Mouse (Mus musculus) CD4-positive, CD25-positive, alpha-beta regulatory T cell (primary cell): ENCODE data around the gene Ip6k1. TPM values are rescaled to one million over a fixed set of nuclear protein-coding genes. Genes with fewer than 3 reads are reported as not detected.

Source experiments
- polyA plus RNA-seq: library from polyadenylated mRNA; unstranded; fragments of 100-300 nt; shearing (Covaris generic); gene quantifications from one replicate; pipeline ENCODE4 v1.2.1, GENCODE M21; 2017

Ip6k1 gene
- polyA plus RNA-seq: 143 TPM

DNA sequence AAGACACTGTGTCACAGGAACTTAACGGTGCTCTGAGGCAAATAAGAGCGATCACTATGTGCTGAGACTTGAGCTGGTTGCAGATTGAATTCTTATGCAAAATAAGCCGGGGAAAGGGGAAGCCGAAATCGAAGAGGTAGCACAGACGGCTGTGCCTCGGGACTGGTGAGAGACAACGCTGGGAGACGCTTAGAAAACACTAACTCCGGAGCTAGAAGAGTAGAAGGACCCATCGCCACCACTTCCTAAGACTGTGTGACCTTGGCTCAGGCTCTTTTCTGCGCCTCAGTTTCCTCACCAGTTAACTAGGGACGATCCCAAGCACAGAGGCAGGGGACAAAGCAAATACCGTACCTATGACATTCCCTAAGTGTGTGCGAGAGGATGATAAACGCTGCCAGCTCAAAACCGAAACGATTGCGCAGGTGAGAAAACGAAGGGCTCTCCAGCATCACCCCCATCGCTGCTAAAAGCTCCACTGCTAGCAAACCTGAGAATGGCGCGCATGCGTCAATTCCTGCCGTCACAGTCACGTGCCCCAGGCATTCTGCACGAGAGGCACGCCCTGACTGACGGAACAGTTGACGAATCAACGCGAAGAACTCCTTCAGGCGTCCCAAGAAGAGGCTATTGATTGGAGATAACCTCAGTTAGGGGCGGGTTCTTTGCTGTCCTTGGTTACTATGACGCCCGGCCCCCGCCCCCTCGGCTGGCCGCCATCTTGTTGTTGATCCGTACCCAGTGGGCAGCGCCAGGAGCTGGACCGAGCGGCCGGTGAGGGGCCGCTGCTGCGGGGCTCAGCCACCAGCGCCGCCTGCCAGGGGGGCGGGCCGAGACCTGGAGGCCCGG, at the start of gene Ip6k1:
Gene Ip6k1, plus strand, starts transcription at position 580 of the 849 bp plus-strand sequence.

DNA sequence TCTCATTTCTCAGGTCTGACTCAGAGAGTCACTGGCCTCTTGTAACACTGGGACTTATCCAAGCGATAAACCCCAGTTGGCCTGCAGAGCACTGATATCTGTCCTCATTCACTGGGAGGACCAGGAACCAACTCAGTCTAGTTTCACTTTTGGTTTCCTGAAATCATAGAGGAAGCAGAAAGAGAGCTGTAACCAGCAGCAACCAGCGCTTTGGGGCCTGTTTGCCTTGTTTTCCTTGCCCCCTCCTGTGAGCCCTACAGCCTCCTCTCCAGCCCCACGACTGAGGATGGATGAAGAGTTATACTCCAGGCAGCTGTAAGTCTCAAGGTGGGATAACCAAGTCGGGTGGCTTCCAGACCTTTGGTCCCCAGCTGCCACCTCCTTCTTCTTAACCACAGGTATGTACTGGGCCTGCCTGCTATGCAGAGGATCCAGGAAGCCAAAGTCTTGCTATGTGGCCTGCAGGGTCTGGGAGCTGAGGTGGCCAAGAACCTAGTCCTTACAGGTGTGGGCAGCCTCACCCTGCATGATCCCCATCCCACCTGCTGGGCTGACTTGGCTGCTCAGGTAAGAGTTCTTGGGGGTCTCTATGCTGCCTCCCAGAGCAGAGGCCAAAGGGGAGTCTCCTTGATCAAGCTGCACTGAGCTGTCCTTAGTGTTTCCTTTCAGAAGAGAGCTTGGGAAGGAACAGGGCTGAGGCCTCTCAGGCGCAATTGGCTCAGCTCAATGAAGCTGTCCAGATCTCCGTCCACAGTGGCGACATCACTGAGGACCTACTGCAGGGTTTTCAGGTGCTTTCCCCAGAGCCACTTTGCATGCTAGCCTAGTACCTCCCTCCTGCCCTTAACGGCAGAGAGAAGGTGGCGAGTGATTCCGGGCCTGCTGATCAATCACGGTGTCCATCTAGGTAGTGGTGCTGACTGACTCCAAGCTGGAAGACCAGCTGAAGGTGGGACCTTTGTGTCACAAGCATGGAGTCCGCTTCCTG, 26.6 kb upstream of the Ip6k1 start, which contains the start of gene Uba7:
Gene Uba7, plus strand, starts transcription at position 107 of the 988 bp plus-strand sequence.

DNA sequence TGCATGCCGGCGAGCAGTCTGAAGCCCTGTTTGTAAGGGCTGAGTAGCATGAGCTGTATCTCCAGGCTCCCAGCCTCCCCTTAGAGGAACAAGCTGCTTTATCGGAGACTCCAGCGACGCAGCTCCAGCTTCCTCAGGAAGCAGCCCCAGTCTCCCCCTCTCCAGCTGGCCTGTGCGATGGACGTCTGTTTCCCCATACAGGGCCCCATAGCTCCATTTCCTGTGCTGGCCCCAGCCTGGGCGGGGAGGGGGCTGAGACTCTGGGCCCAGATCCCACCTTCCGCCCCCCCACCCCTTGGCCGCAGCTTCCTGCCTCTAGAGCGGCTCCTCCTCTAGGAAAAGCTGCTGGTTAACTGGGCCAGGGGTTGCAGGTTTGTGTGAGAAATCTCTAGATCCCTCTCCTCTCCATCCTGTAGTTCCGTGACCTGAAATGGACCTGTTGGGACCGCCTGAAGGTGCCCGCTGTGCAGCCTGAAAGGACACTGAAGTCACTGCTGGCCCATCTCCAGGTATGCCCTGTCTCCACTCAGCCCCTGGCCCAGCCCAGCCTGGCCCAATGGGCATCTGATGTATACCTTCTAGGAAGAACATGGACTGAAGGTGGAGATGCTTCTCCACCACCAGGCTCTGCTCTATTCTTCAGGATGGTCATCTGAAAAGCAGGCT, 19.5 kb upstream of the Ip6k1 start, which contains the start of gene Gm20661:
Gene Gm20661, plus strand, starts transcription at position 378 of the 666 bp plus-strand sequence.

DNA sequence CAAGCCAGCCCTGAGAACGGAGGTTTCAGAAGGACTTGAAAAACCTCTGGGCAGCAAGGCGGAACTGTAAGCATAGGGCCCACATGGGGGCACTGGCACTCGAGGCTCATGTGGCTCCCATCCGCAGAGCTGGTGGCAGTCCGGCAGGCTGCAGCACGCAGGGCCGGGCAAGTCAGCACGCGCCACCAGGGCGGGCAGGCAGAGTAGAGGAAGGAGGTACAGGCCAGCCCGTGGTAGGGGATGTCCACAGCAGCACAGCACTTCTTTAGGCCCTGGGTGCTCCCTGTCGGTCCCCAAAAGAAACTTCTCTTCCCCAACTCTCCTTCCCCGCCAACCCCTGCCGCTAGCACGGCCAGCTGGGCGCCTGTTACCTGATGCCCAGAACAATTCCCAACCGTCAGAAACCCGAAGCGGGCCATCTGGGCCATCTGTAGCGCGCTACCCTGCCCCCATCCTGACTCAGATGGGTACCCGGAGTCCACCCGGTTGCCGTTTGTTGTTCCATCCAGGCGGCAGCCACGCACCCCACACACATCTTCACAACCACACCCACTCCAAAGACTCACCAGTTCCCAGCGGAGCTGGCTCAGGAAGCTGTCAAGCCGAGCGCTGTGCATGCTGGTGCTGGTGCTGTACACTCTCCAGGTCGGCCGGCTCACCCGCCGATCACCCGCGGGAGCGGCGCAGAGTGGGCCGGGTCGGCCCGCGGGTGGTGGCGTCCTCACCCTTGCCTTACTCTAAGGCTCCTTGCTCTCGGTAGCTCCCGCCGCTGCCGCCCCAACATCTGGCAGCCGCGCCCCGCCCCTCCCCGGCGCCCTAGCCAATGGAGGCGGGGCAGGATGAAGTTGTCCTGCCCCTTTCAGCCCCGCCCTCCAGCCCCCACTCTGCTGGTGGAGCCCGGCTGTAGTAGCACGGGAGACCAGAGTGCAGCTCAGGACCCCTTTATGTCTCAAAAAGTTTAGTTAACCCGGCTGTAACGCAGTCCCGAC, 16.9 kb upstream of the Ip6k1 start, which contains the start of gene Inka1:
Gene Inka1, minus strand, starts transcription at position 749 of the 989 bp plus-strand sequence.

DNA sequence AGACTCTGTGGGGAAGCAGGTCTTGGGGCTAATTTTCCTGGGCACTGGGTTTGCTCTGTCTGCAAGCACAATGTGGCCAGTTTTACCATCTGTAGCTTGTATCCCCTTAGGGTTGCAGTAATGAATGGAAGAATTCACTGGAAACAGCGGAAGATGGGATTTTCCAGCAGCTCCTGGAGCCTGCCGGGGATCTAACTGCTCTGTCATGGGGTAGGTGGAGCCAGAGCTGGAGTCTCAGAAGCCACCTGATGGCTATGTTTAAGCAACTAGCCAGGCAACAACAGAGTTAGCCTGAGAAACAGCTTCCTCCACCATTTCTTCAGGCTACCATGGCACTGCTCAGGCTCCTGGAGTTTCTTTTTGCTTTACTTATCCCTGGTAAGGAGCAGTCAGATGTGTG, 10.1 kb upstream of the Ip6k1 start, which contains the start of gene Cdhr4:
Gene Cdhr4, plus strand, starts transcription at position 301 of the 400 bp plus-strand sequence.

DNA sequence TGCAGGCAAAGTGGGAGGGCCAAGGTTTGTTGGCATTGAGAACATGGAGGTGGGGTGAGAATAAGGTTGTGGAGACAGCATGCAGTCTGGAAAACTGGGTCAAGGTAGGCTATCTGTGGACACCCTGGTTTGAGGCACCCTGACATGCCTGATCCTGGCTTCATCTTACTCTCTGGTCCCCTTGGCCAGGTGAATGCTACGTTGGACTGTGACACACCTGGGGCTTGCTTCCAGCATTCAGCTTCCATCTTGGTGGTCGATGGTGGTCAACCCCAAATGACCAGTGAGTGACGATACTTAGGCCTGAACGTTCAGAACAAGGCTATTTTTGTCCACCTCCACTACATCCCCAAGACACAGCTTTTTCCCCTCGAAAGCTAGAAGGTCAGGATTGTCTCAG, 6.3 kb upstream of the Ip6k1 start, which contains the start of gene Gm20662:
Gene Gm20662, plus strand, starts transcription at position 301 of the 400 bp plus-strand sequence.

DNA sequence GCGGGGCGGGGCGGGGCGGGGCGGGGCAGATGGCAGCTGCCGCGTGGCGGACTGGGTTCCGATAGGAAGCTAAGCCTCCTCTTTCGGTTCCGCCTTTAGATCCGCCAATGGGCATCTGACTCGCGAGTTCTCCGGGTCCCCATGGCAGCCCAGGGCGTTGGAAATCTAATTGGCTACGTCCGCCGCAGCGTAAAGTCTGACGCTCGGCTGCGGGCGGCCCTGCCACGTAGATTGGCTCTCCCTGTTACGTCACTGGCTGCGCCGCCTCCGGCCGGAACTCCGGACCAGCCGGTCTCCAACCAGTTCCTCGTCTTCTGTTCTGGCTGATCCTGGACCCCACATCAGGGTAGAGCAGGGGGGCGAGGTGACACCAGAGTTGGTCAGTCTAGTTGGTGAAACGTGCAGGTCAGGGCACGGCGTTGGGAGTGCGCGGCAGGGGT, 46.7 kb downstream of the Ip6k1 start, which contains the start of gene Gmppb:
Gene Gmppb, plus strand, starts transcription at position 227 of the 440 bp plus-strand sequence.

DNA sequence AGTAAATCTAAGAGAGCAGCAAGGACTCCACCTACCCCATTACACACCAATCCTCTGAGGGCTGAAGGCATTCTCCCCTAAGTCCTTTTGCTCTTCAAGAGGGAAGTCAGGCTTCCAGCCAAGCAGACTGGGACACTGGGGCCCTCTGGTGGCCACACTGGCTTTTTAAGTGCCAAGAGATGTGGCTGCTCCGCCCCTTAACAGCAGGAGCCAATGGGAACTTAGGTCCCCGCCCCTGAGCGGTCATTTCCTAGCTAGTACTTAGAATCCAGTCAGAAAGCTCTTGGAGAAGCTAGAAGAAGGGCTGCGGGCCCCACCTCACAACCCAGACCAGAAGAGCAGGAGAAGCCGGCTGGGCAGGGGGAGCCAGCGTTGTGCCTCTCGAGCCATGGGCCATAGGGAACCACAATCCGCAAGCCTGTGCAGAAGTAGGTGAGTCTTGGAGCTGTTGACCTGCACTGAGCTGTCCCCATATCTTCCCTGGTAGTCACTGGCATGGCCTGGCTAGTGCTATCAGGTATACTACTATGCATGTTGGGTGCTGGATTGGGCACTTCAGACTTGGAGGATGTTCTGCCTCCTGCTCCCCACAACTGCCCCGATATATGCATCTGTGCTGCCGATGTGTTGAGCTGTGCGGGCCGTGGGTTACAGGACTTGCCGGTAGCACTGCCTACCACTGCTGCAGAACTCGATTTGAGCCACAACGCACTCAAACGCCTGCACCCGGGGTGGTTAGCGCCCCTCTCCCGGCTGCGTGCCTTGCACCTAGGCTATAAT, 50.8 kb downstream of the Ip6k1 start, which contains the start of gene Amigo3:
Gene Amigo3, plus strand, starts transcription at position 275 of the 780 bp plus-strand sequence.

DNA sequence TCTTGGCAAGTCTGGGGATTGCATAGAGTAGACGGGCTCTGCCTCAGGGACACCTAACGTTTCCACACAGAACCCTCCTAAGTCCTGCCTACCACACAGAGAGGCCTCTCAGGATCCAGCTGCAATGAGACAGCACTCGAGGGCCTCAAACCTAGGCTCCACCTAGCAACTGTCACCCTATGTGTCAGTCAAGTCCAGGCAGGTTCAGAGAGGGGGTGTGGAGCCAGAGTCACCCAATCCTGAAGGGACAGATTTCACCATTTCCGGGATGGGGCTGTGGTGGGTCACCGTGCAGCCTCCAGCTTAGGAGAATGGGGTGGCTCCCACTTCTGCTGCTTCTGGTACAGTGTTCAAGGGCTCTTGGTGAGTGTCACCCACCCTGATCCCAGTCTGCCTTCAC, 77.9 kb downstream of the Ip6k1 start, which contains the start of gene Mst1:
Gene Mst1, plus strand, starts transcription at position 269 of the 400 bp plus-strand sequence.

DNA sequence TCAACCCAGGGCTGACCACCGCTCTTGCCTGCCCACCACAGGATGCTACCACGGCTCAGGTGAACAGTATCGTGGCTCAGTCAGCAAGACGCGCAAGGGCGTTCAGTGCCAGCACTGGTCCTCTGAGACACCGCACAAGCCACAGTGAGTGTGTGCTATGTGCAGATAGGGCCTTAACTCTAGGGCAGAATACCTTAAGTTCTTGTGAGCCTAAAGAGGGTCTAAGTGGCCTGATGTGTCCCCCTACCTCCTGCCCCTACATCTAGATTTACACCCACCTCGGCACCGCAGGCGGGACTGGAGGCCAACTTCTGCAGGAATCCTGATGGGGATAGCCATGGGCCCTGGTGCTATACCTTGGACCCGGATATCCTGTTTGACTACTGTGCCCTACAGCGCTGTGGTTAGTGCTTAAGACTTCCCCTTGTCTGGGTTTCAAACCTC, 80.7 kb downstream of the Ip6k1 start, which contains the start of gene Rnf123:
Gene Rnf123, minus strand, starts transcription at position 359 of the 444 bp plus-strand sequence.

DNA sequence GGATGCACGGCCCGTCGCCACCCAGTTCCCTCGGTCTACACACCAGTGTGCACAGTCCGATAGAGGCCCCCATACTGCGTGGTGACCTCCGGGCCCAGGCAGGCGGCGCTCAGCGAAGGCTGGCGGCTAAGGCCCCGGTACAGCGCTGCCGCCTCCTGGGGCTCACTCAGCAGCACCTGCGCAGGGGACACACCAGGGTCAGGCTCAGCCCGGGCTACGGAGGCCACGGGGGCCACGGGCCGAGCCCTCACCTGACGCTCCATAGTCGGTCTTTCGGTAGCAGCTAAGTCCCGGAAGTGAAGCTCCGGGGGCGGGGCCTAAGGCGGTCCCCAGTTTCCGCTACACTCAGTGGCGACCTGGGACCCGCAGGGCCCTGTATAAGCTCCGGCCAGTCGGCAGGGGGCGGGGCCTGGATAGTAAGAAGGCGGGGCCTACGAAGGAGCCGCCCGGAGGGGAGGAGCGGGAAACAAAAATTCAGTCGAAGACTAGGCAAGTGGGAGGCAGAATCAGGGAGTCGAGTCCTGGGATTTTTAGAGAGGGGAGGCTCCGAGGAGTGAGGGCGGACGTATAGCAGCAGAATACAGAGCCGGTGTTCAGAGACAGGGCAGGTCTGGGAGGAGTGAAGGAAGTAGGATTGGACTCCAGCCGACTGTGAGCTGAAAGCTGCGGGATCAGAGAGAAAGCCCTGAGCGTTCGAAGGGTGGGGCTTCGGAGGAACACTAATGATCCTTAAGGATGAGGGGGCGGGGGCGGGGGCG, 92.1 kb downstream of the Ip6k1 start, which contains the start of gene Apeh:
Gene Apeh, minus strand, starts transcription at position 423 of the 758 bp plus-strand sequence.

Other genes starting within 250 kb of the Ip6k1 start
- gene Rbm5, start 231.5 kb upstream of the Ip6k1 start, polyA plus RNA-seq: 311 TPM
- 106 TPM for gene Rbm6, start 129.3 kb upstream of the Ip6k1 start, polyA plus RNA-seq
- 24.3 TPM for gene Mon1a, start 114.3 kb upstream of the Ip6k1 start, polyA plus RNA-seq
- gene Mst1r, start 95.6 kb upstream of the Ip6k1 start, polyA plus RNA-seq: not detected
- not detected for gene Actl11, start 74.0 kb upstream of the Ip6k1 start, polyA plus RNA-seq
- 0.13 TPM for gene Camkv, start 66.8 kb upstream of the Ip6k1 start, polyA plus RNA-seq
- gene Traip, start 52.4 kb upstream of the Ip6k1 start, polyA plus RNA-seq: 4.1 TPM
- gene Uba7, start 27.0 kb upstream of the Ip6k1 start, polyA plus RNA-seq: 260 TPM
- 0.25 TPM for gene Gm20661, start 19.4 kb upstream of the Ip6k1 start, polyA plus RNA-seq
- gene Inka1, start 16.6 kb upstream of the Ip6k1 start, polyA plus RNA-seq: 1.9 TPM
- gene Cdhr4, start 10.0 kb upstream of the Ip6k1 start, polyA plus RNA-seq: 0.41 TPM
- not detected for gene Gm20662, start 6.2 kb upstream of the Ip6k1 start, polyA plus RNA-seq
- gene Gmppb, start 46.7 kb downstream of the Ip6k1 start, polyA plus RNA-seq: 35.5 TPM
- 4.6 TPM for gene Amigo3, start 50.7 kb downstream of the Ip6k1 start, polyA plus RNA-seq
- gene Mst1, start 77.9 kb downstream of the Ip6k1 start, polyA plus RNA-seq: 1.5 TPM
- gene Rnf123, start 80.8 kb downstream of the Ip6k1 start, polyA plus RNA-seq: 146 TPM
- gene Apeh, start 92.1 kb downstream of the Ip6k1 start, polyA plus RNA-seq: 118 TPM
- 0.56 TPM for gene Bsn, start 187.9 kb downstream of the Ip6k1 start, polyA plus RNA-seq